Mouse (Mus musculus): Measurements from ENCODE around the gene Snrpc. TPM values are rescaled to one million over a fixed set of nuclear protein-coding genes. Genes with fewer than 3 reads are reported as not detected.

Gene Snrpc
- polyA plus RNA-seq, 1 experiment from 2014 or later: 325 TPM

DNA sequence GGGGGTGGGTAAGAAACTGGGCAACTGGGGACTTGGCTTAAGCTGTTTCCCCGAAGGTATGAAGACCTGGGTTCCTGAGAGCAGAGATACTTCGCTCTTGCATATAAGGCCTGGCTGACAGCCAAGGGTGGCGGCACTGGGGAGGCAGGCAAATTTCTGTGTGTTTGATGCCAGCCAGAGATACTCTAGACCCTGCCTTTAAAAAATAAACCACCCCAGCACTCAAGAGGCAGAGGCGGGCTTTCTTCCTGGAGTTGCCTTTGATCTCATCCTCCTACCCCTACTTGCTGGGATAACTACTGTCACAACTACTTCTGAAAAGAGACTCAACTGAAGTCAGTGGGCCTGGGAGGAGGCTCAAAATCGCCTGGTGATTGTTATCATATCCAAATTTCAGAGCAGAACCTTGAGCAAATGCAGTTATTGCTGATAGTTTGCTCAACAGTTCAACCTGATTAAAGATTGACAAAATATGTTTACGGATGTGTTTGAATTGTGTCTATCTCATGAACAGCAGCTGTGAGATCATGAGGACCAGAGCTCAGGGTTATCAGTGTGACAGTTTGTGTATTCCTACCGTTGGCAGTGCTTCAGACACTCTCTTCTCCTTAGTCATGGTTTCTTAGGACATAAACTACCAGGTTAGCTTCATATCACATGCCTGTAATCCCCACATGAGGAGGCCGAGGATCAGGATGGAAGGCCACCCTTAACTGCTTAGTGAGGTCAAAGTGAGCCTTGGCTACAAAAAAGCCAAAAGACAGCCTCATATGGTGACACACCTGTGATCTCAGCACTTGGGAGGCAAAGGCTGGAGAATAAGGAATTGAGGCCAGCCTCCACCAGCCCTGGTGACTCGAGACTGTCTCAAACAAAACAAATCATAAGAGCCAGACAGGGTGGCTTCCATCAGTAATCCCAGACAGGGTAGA lies 16.3 kb upstream of the Snrpc start:
- 56% methylated on average over 9 of the region's 9 CpGs for WGBS
- Histone ChIP-seq H3K9ac (replicated peaks; ENCODE audit: low read depth, low read length) (no peak overlapping the region; the same call in 1 of the 2 replicates), H3K4me3 (ENCODE audit: low read depth, low read length) (no peak overlapping the region)

GRCm38 (mm10) chr17:27823142-27823905 lies 14.6 kb upstream of the Snrpc start:
- Histone ChIP-seq H3K9ac (replicated peaks; ENCODE audit: low read depth, low read length) (no peak overlapping the region), H3K36me3 (ENCODE audit: control insufficient read depth, insufficient read depth, low read length) (no peaks in the 10 kb centered on the region), H3K4me3 (ENCODE audit: low read depth, low read length) (no peak overlapping the region), H3K9me3 (ENCODE audit: control insufficient read depth, low read depth, low read length) (no peaks in the 10 kb centered on the region), H3K27ac (ENCODE audit: low read length) (no peak overlapping the region), H3K4me2 (replicated peaks; ENCODE audit: low read depth, low read length) (no peak overlapping the region), H3K4me1 (ENCODE audit: control insufficient read depth, insufficient read depth, low read length) (peaks cover 12% of the 10 kb centered on the region), H3K27me3 (ENCODE audit: control insufficient read depth, insufficient read depth, low read length) (no peaks in the 10 kb centered on the region)
- WGBS: 74% methylated on average over 9 of the region's 9 CpGs
- no peak for ATAC-seq (ENCODE audit: insufficient number of reproducible peaks, insufficient read depth, low FRiP score, low read depth)

More for the DNA sequence above, 16.3 kb upstream of the Snrpc start:
- Histone ChIP-seq H3K4me1 (ENCODE audit: control insufficient read depth, insufficient read depth, low read length) (peaks cover 14% of the 10 kb centered on the region), H3K27ac (ENCODE audit: low read length) (peak overlapping the region; percentile 77; the same call in 1 of the 2 replicates), H3K4me2 (replicated peaks; ENCODE audit: low read depth, low read length) (peak overlapping the region; percentile 65), H3K36me3 (ENCODE audit: control insufficient read depth, insufficient read depth, low read length) (no peaks in the 10 kb centered on the region), H3K9me3 (ENCODE audit: control insufficient read depth, low read depth, low read length) (no peaks in the 10 kb centered on the region), H3K27me3 (ENCODE audit: control insufficient read depth, insufficient read depth, low read length) (no peaks in the 10 kb centered on the region)
- ATAC-seq (ENCODE audit: insufficient number of reproducible peaks, insufficient read depth, low FRiP score, low read depth): no peak

DNA sequence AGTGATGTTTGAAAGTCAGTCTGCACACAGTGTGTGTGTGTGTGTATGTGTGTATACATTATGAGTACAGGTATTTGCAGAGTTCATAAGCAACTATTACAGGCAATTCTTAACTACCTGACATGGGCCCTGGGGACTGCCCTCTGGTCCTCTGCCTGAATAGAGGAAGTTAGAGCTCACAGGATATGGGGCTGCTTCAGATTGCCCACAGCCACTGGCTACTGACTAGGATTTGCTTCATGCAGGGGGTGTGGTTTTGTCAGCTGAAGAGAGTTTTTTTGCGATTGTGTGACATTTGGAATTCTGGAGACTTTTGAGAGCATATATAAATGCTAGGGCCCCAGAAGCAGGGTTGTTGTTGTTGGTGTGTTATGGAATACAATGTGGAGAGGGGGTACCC lies 13.0 kb upstream of the Snrpc start:
- H3K4me1 ChIP-seq (ENCODE audit: control insufficient read depth, insufficient read depth, low read length): peaks cover 3% of the 10 kb centered on the region; the same call in 1 of the 2 replicates
- H3K4me3 ChIP-seq (ENCODE audit: low read depth, low read length): no peak overlapping the region
- no peaks in the 10 kb centered on the region for H3K9me3 ChIP-seq (ENCODE audit: control insufficient read depth, low read depth, low read length)
- H3K4me2 ChIP-seq (replicated peaks; ENCODE audit: low read depth, low read length): no peak overlapping the region
- no peak overlapping the region for H3K27ac ChIP-seq (ENCODE audit: low read length)
- no peak for ATAC-seq (ENCODE audit: insufficient number of reproducible peaks, insufficient read depth, low FRiP score, low read depth)
- no peaks in the 10 kb centered on the region for H3K27me3 ChIP-seq (ENCODE audit: control insufficient read depth, insufficient read depth, low read length)
- H3K9ac ChIP-seq (replicated peaks; ENCODE audit: low read depth, low read length): no peak overlapping the region
- WGBS: 56% methylated on average over 1 of the region's 1 CpGs
- H3K36me3 ChIP-seq (ENCODE audit: control insufficient read depth, insufficient read depth, low read length): no peaks in the 10 kb centered on the region

GRCm38 (mm10) chr17:27825539-27825938 lies 12.4 kb upstream of the Snrpc start:
- no peak overlapping the region for H3K27ac ChIP-seq (ENCODE audit: low read length)
- no peaks in the 10 kb centered on the region for H3K27me3 ChIP-seq (ENCODE audit: control insufficient read depth, insufficient read depth, low read length)
- H3K4me1 ChIP-seq (ENCODE audit: control insufficient read depth, insufficient read depth, low read length): peaks cover 3% of the 10 kb centered on the region; the same call in 1 of the 2 replicates
- H3K4me2 ChIP-seq (replicated peaks; ENCODE audit: low read depth, low read length): peak overlapping the region; percentile 52; the same call in 1 of the 2 replicates
- H3K36me3 ChIP-seq (ENCODE audit: control insufficient read depth, insufficient read depth, low read length): no peaks in the 10 kb centered on the region
- 35% methylated on average over 3 of the region's 3 CpGs for WGBS
- ATAC-seq (ENCODE audit: insufficient number of reproducible peaks, insufficient read depth, low FRiP score, low read depth): no peak
- H3K9ac ChIP-seq (replicated peaks; ENCODE audit: low read depth, low read length): no peak overlapping the region
- H3K9me3 ChIP-seq (ENCODE audit: control insufficient read depth, low read depth, low read length): no peaks in the 10 kb centered on the region
- H3K4me3 ChIP-seq (ENCODE audit: low read depth, low read length): peak overlapping the region; percentile 22; the same call in 1 of the 2 replicates

DNA sequence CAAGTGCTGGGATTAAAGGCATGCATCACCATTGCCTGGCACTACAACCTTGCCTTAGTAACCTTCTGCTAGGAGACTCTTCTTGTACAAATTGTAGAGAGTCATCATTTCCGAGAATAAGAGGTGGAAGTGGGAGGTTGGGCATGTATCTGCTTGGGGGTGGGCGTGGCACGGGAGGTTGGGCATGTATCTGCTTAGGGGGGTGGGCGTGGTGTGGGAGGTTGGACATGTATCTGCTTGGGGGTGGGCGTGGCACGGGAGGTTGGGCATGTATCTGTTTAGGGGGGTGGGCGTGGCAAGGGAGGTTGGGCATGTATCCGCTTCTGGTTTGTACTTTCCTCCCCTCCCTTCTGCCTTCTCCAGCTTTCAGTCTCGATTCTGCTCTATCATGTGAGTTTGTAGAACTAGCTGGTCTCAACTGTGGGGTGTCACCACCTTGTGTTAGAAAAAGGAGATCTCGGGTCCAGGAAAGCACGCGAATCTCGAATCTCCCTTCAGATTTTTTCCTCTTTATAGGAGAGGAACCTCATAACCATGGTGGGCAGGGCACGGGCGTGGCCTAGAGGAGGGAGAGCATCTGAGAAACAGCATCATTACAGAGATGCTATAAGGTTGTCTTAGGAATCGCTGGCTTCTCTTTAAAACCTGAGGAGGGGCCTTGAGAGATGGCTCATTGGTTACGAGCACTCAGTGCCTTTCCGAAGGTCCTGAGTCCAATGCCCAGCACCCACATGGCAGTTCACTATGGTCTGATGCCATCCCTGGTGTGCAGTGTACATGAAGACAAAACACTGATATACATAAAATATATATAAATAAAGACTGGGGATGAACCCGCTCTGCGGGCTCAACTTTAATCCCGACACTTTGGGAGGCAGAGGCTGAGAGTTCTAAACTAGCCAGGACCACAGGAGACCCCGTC lies 11.7 kb upstream of the Snrpc start:
- Histone ChIP-seq H3K4me3 (ENCODE audit: low read depth, low read length) (peak overlapping the region; percentile 22), H3K9ac (replicated peaks; ENCODE audit: low read depth, low read length) (no peak overlapping the region), H3K9me3 (ENCODE audit: control insufficient read depth, low read depth, low read length) (no peaks in the 10 kb centered on the region), H3K27me3 (ENCODE audit: control insufficient read depth, insufficient read depth, low read length) (no peaks in the 10 kb centered on the region), H3K4me2 (replicated peaks; ENCODE audit: low read depth, low read length) (peak overlapping the region; percentile 52), H3K36me3 (ENCODE audit: control insufficient read depth, insufficient read depth, low read length) (no peaks in the 10 kb centered on the region), H3K27ac (ENCODE audit: low read length) (peak overlapping the region; percentile 69; the same call in 1 of the 2 replicates), H3K4me1 (ENCODE audit: control insufficient read depth, insufficient read depth, low read length) (peaks cover 3% of the 10 kb centered on the region; the same call in 1 of the 2 replicates)
- 2% methylated on average over 22 of the region's 22 CpGs for WGBS
- ATAC-seq (ENCODE audit: insufficient number of reproducible peaks, insufficient read depth, low FRiP score, low read depth): peak; percentile 76; the same call in 1 of the 2 replicates

DNA sequence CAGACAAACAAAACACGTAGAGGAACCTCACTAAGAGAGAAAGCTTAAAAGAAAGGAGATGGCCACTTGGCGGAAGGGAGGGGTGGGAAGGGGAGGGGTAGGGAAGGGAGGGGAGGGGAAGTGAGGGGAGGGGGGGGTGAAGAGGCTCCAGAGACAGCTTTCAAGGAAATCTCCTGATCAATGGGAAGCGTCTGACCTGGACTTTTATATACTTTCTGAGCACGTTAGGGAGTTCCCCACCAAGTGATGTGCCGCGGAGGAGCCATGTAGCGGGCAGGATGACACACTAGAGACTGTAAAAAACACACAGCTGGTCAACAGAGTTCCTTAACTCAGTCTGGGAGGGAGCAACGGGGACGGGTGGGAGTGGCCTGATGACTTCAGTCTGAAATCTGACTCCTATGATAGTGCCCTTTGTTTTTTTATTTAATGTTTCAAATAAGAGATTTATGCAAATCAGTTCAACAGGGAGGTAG lies 11.0 kb upstream of the Snrpc start:
- Histone ChIP-seq H3K36me3 (ENCODE audit: control insufficient read depth, insufficient read depth, low read length) (no peaks in the 10 kb centered on the region), H3K9ac (replicated peaks; ENCODE audit: low read depth, low read length) (no peak overlapping the region), H3K9me3 (ENCODE audit: control insufficient read depth, low read depth, low read length) (no peaks in the 10 kb centered on the region), H3K27ac (ENCODE audit: low read length) (peak overlapping the region; percentile 69; the same call in 1 of the 2 replicates), H3K4me2 (replicated peaks; ENCODE audit: low read depth, low read length) (peak overlapping the region; percentile 52), H3K4me1 (ENCODE audit: control insufficient read depth, insufficient read depth, low read length) (no peaks in the 10 kb centered on the region), H3K27me3 (ENCODE audit: control insufficient read depth, insufficient read depth, low read length) (no peaks in the 10 kb centered on the region), H3K4me3 (ENCODE audit: low read depth, low read length) (peak overlapping the region; percentile 22)
- ATAC-seq (ENCODE audit: insufficient number of reproducible peaks, insufficient read depth, low FRiP score, low read depth): no peak
- WGBS: 2% methylated on average over 9 of the region's 9 CpGs

DNA sequence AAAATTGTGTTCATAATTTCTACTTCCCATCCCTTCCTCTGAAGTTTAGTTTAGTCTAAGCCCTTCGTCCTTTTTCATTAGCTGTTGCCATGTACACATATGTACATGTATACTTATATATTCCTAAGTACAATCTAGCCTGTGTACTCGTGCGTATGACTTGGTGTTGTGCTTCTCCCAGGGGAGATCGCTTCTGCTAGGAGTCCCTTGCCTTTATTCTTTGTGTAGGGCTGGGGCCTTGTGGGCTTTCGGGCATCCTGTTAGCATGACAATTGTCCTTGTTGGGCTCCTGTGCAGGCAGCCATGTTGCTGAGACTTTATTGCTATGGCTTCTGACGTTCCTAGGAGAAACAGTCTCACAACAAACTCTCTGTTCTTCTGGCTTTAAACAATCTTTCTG lies 10.4 kb upstream of the Snrpc start:
- H3K27ac ChIP-seq (ENCODE audit: low read length): no peak overlapping the region
- WGBS: 49% methylated on average over 6 of the region's 6 CpGs

More for the DNA sequence above, 10.4 kb upstream of the Snrpc start:
- Histone ChIP-seq H3K27me3 (ENCODE audit: control insufficient read depth, insufficient read depth, low read length) (no peaks in the 10 kb centered on the region), H3K4me2 (replicated peaks; ENCODE audit: low read depth, low read length) (peak overlapping the region; percentile 52; the same call in 1 of the 2 replicates), H3K4me1 (ENCODE audit: control insufficient read depth, insufficient read depth, low read length) (no peaks in the 10 kb centered on the region), H3K9ac (replicated peaks; ENCODE audit: low read depth, low read length) (no peak overlapping the region), H3K36me3 (ENCODE audit: control insufficient read depth, insufficient read depth, low read length) (no peaks in the 10 kb centered on the region), H3K4me3 (ENCODE audit: low read depth, low read length) (no peak overlapping the region), H3K9me3 (ENCODE audit: control insufficient read depth, low read depth, low read length) (no peaks in the 10 kb centered on the region)
- ATAC-seq (ENCODE audit: insufficient number of reproducible peaks, insufficient read depth, low FRiP score, low read depth): no peak

All from stomach, embryonic 14.5 days (tissue).